Comparison of ENCODE assay signal across 11 mouse cellular contexts in genomic region chr12:21302361-21302783, GRCm38 (mm10). TPM values are rescaled to one million over a fixed set of nuclear protein-coding genes. Genes with fewer than 3 reads are reported as not detected.
DNase-seq lines count a peak whose midpoint lies in the region; ATAC-seq and TF ChIP-seq lines count a peak whose summit lies in the region.
"Had no signal": no experiment of that assay in that cellular context is flagged by ENCODE, and none has a peak within 500 bp of the region (broad histone marks: within the 10 kb centered on the region; RNA-seq: fewer than 3 reads in every experiment).

No protein-coding gene starts in this region.

- H3K4me2 ChIP-seq in kidney, embryonic 16.5 days (replicated peaks; ENCODE audit: low read depth, low read length): no peak overlapping the region
- H3K4me2 ChIP-seq in liver, embryonic 15.5 days: no peak overlapping the region
- H3K4me2 ChIP-seq: heart, embryonic 11.5 days had no signal

- ATAC-seq in kidney, embryonic 16.5 days (ENCODE audit: low FRiP score, low TSS enrichment): peak; percentile 87
- ATAC-seq in liver, embryonic 15.5 days (ENCODE audit: insufficient read depth): peak; percentile 68
- ATAC-seq: hindbrain, embryonic 16.5 days had no signal

- WGBS in liver, adult 2 months: 26% methylated on average over 5 of the region's 5 CpGs
- 81% methylated on average over 5 of the region's 5 CpGs for WGBS in kidney, embryonic 16.5 days
- 26% methylated on average over 5 of the region's 5 CpGs for WGBS in liver, embryonic 15.5 days (ENCODE audit: insufficient replicate concordance)

- DNase-seq in liver, adult 2 months (ENCODE audit: extremely low read depth, low read depth, low spot score): peak; percentile 78
- no peak for DNase-seq in liver
- DNase-seq in layer of hippocampus, adult 9-10 months (ENCODE audit: low spot score): no peak
- no peak for DNase-seq in cerebellum, postnatal 10 days
- no peak for DNase-seq in adrenal gland, adult 8-10 months
- DNase-seq: cerebellum, adult 8-10 months; lung, postnatal 4 days had no signal

- H3K27ac ChIP-seq in liver, adult 2 months (replicated peaks; ENCODE audit: insufficient read depth, low read depth, low read length): peak overlapping the region; percentile 14; the same call in 1 of the 2 replicates
- peak overlapping the region; percentile 79 for H3K27ac ChIP-seq in kidney, embryonic 16.5 days (ENCODE audit: low read length)
- peak overlapping the region; percentile 6; the same call in 1 of the 2 replicates for H3K27ac ChIP-seq in liver, embryonic 15.5 days (replicated peaks)

- no peaks in the 10 kb centered on the region for H3K9me3 ChIP-seq in kidney, embryonic 16.5 days (ENCODE audit: low read length)
- H3K9me3 ChIP-seq in liver, embryonic 15.5 days (replicated peaks): no peaks in the 10 kb centered on the region

- H3K27me3 ChIP-seq in liver, adult 2 months (ENCODE audit: control insufficient read depth, insufficient read depth, low read length): no peaks in the 10 kb centered on the region
- H3K27me3 ChIP-seq in kidney, embryonic 16.5 days (ENCODE audit: insufficient read depth, low read length): no peaks in the 10 kb centered on the region
- no peaks in the 10 kb centered on the region for H3K27me3 ChIP-seq in liver, embryonic 15.5 days

- H3K36me3 ChIP-seq in liver, adult 2 months (ENCODE audit: control insufficient read depth, insufficient read depth, low read length): peaks cover 21% of the 10 kb centered on the region
- H3K36me3 ChIP-seq in kidney, embryonic 16.5 days (ENCODE audit: insufficient read depth, low read length): peaks cover 68% of the 10 kb centered on the region
- peaks cover 72% of the 10 kb centered on the region for H3K36me3 ChIP-seq in liver, embryonic 15.5 days (replicated peaks)

- TF ChIP-seq POLR2A in liver, adult 2 months (IDR thresholded peaks at IDR 0.05; ENCODE audit: extremely low read depth, insufficient read depth, low read length): no peak

- H3K79me2 ChIP-seq in liver, adult 2 months (ENCODE audit: control insufficient read depth, insufficient read depth, low read length): no peaks in the 10 kb centered on the region

- H3K4me3 ChIP-seq in liver, adult 2 months (ENCODE audit: insufficient read depth, low read depth, low read length): no peak overlapping the region
- no peak overlapping the region for H3K4me3 ChIP-seq in kidney, embryonic 16.5 days (ENCODE audit: low read length)
- H3K4me3 ChIP-seq in liver, embryonic 15.5 days (replicated peaks): no peak overlapping the region

- no peak overlapping the region for H3K9ac ChIP-seq in liver, adult 2 months (ENCODE audit: low read depth, low read length)
- no peak overlapping the region for H3K9ac ChIP-seq in kidney, embryonic 16.5 days (replicated peaks; ENCODE audit: low read length)
- no peak overlapping the region for H3K9ac ChIP-seq in liver, embryonic 15.5 days

- peaks cover 6% of the 10 kb centered on the region; the same call in 1 of the 2 replicates for H3K4me1 ChIP-seq in liver, adult 2 months (ENCODE audit: control insufficient read depth, insufficient read depth, low read length)
- no peaks in the 10 kb centered on the region for H3K4me1 ChIP-seq in kidney, embryonic 16.5 days (ENCODE audit: insufficient read depth, low read length)
- peaks cover 14% of the 10 kb centered on the region; the same call in 1 of the 2 replicates for H3K4me1 ChIP-seq in liver, embryonic 15.5 days (replicated peaks)

- 0 out of 2 replicates have a peak, but pooled peaks have one; percentile 1 for TF ChIP-seq CTCF in liver, adult 2 months (IDR thresholded peaks at IDR 0.05; ENCODE audit: low read depth, low read length)

RNA-seq across cellular contexts. Expression of gene Iah1, which starts 13.8 kb away (rescaled TPM):
- total RNA-seq in liver, adult 2 months (2014; rRNA removed): 258 and 346 TPM in 2 replicates
- polyA plus RNA-seq in liver, adult 2 months (2012; rRNA removed): 330 and 339 TPM in 2 replicates
- polyA plus RNA-seq in kidney, embryonic 16.5 days (2015; fragmentation: Nextera tagmentation; extraction: Ambion mirVana): 92.3 and 92.6 TPM in 2 replicates
- polyA plus RNA-seq in liver, embryonic 15.5 days (2015; fragmentation: Nextera tagmentation; extraction: Ambion mirVana): 39.6 and 41.8 TPM in 2 replicates
- total RNA-seq in adrenal gland, adult 8-10 months (2022): 10 to 100 TPM; 53.0 to 61.9 (median 56.4) TPM

RNA-seq across cellular contexts. Expression of gene Itgb1bp1, which starts 16.3 kb away (rescaled TPM):
- total RNA-seq in liver, adult 2 months (2014; rRNA removed): 17.3 and 26.4 TPM in 2 replicates
- polyA plus RNA-seq in liver, adult 2 months (2012; rRNA removed): 7.0 and 8.3 TPM in 2 replicates
- polyA plus RNA-seq in kidney, embryonic 16.5 days (2015; fragmentation: Nextera tagmentation; extraction: Ambion mirVana): 46.4 and 46.9 TPM in 2 replicates
- 19.6 and 20.3 TPM in 2 replicates for polyA plus RNA-seq in liver, embryonic 15.5 days (2015; fragmentation: Nextera tagmentation; extraction: Ambion mirVana)
- 100 to 1,000 TPM in 1 of 4 experiments, 10 to 100 TPM in 3; 74.6 to 123 (median 85.2) TPM for total RNA-seq in adrenal gland, adult 8-10 months (2022)

RNA-seq across cellular contexts. Expression of gene Cpsf3, which starts 17.2 kb away (rescaled TPM):
- 28.7 and 34.1 TPM in 2 replicates for total RNA-seq in liver, adult 2 months (2014; rRNA removed)
- polyA plus RNA-seq in liver, adult 2 months (2012; rRNA removed): 14.7 and 16.1 TPM in 2 replicates
- polyA plus RNA-seq in kidney, embryonic 16.5 days (2015; fragmentation: Nextera tagmentation; extraction: Ambion mirVana): 118 and 123 TPM in 2 replicates
- polyA plus RNA-seq in liver, embryonic 15.5 days (2015; fragmentation: Nextera tagmentation; extraction: Ambion mirVana): 39.7 and 40.5 TPM in 2 replicates
- 10 to 100 TPM; 65.3 to 78.3 (median 69.5) TPM for total RNA-seq in adrenal gland, adult 8-10 months (2022)

Comparison
In these comparisons a context has a peak if more than half of its experiments do, and no peak if none do; other contexts are left out.
1. H3K27ac ChIP-seq: peak in every context shown above with its lines; median percentile 79 in kidney, embryonic 16.5 days; 14 in liver, adult 2 months; 6 in liver, embryonic 15.5 days.